Mouse (Mus musculus): ENCODE measurements around the gene Sobp. TPM values are rescaled to one million over a fixed set of nuclear protein-coding genes. Genes with fewer than 3 reads are reported as not detected.

The Sobp gene
- polyA plus RNA-seq (2015; fragmentation: Nextera tagmentation; extraction: Ambion mirVana): 8.3 and 10.2 TPM in 2 replicates

- Histone ChIP-seq H3K9ac (peak within 1 kb of the TSS; percentile 93), H3K36me3 (no peaks in the 10 kb centered on the region), H3K4me1 (replicated peaks) (peaks cover 48% of the 10 kb centered on the region), H3K4me2 (peak within 1 kb of the TSS; percentile 88), H3K9me3 (no peaks in the 10 kb centered on the region), H3K27me3 (peaks cover 14% of the 10 kb centered on the region), H3K27ac (replicated peaks) (peak within 1 kb of the TSS; percentile 97), H3K4me3 (peak within 1 kb of the TSS; percentile 88)
- peak; percentile 89 for ATAC-seq (ENCODE audit: low read depth)
- WGBS: under 1% methylated on average over 61 of the region's 91 CpGs
These were observed at the start of gene Sobp, which contains the start of gene 9030612E09Rik for GRCm38 (mm10) chr10:43174326-43175155. Gene Sobp, minus strand, starts transcription at chr10:43174530. Gene 9030612E09Rik, plus strand, starts transcription at chr10:43174704.

GRCm38 (mm10) chr10:43223391-43223790 lies 49.1 kb upstream of the Sobp start:
- H3K27ac ChIP-seq (replicated peaks): no peak overlapping the region
- H3K4me2 ChIP-seq: no peak overlapping the region
- no peak for ATAC-seq (ENCODE audit: low read depth)
- 92% methylated on average over 2 of the region's 2 CpGs for WGBS
- H3K9me3 ChIP-seq: no peaks in the 10 kb centered on the region
- peaks cover 13% of the 10 kb centered on the region for H3K4me1 ChIP-seq (replicated peaks)
- H3K9ac ChIP-seq: no peak overlapping the region
- H3K27me3 ChIP-seq: no peaks in the 10 kb centered on the region
- H3K36me3 ChIP-seq: no peaks in the 10 kb centered on the region
- no peak overlapping the region for H3K4me3 ChIP-seq

GRCm38 (mm10) chr10:43221659-43222058 lies 47.3 kb upstream of the Sobp start:
- Histone ChIP-seq H3K9ac (peak overlapping the region; percentile 98), H3K27ac (replicated peaks) (peak overlapping the region; percentile 95), H3K36me3 (no peaks in the 10 kb centered on the region), H3K9me3 (no peaks in the 10 kb centered on the region), H3K4me3 (peak overlapping the region; percentile 83), H3K27me3 (no peaks in the 10 kb centered on the region), H3K4me2 (peak overlapping the region; percentile 97), H3K4me1 (replicated peaks) (peaks cover 13% of the 10 kb centered on the region)
- peak; percentile 58 for ATAC-seq (ENCODE audit: low read depth)
- WGBS: under 1% methylated on average over 25 of the region's 25 CpGs

- H3K36me3 ChIP-seq: no peaks in the 10 kb centered on the region
- peaks cover 13% of the 10 kb centered on the region for H3K4me1 ChIP-seq (replicated peaks)
- H3K4me2 ChIP-seq: peak within 1 kb of the TSS; percentile 97
- peak; percentile 98 for ATAC-seq (ENCODE audit: low read depth)
- WGBS: under 1% methylated on average over 50 of the region's 50 CpGs
- peak within 1 kb of the TSS; percentile 98 for H3K9ac ChIP-seq
- H3K27me3 ChIP-seq: no peaks in the 10 kb centered on the region
- H3K27ac ChIP-seq (replicated peaks): peak within 1 kb of the TSS; percentile 95
- H3K4me3 ChIP-seq: peak within 1 kb of the TSS; percentile 83
- no peaks in the 10 kb centered on the region for H3K9me3 ChIP-seq
These were observed 46.7 kb upstream of the Sobp start, which contains the start of gene Pdss2 for GRCm38 (mm10) chr10:43220910-43221625. Gene Pdss2, plus strand, starts transcription at chr10:43221486.

- WGBS: 23% methylated on average over 7 of the region's 7 CpGs
- no peaks in the 10 kb centered on the region for H3K27me3 ChIP-seq
- ATAC-seq (ENCODE audit: low read depth): no peak
- H3K4me3 ChIP-seq: peak overlapping the region; percentile 83
- H3K9ac ChIP-seq: peak overlapping the region; percentile 98
- peaks cover 13% of the 10 kb centered on the region for H3K4me1 ChIP-seq (replicated peaks)
- H3K9me3 ChIP-seq: no peaks in the 10 kb centered on the region
- H3K4me2 ChIP-seq: peak overlapping the region; percentile 97
- H3K36me3 ChIP-seq: no peaks in the 10 kb centered on the region
- H3K27ac ChIP-seq (replicated peaks): peak overlapping the region; percentile 95
These were observed 46.1 kb upstream of the Sobp start for GRCm38 (mm10) chr10:43220479-43220878.

- ATAC-seq (ENCODE audit: low read depth): no peak
- Histone ChIP-seq H3K9me3 (no peaks in the 10 kb centered on the region), H3K27me3 (no peaks in the 10 kb centered on the region), H3K9ac (no peak overlapping the region), H3K4me3 (no peak overlapping the region), H3K4me2 (no peak overlapping the region), H3K4me1 (replicated peaks) (peaks cover 13% of the 10 kb centered on the region), H3K36me3 (no peaks in the 10 kb centered on the region), H3K27ac (replicated peaks) (no peak overlapping the region)
- 93% methylated on average over 13 of the region's 13 CpGs for WGBS
These were observed 43.1 kb upstream of the Sobp start for GRCm38 (mm10) chr10:43217361-43217900.

GRCm38 (mm10) chr10:43211866-43212265 lies 37.5 kb upstream of the Sobp start:
- Histone ChIP-seq H3K4me2 (no peak overlapping the region), H3K27ac (replicated peaks) (no peak overlapping the region), H3K9ac (no peak overlapping the region), H3K4me3 (no peak overlapping the region), H3K27me3 (no peaks in the 10 kb centered on the region), H3K36me3 (no peaks in the 10 kb centered on the region), H3K9me3 (peaks cover 7% of the 10 kb centered on the region; the same call in 1 of the 2 replicates), H3K4me1 (replicated peaks) (no peaks in the 10 kb centered on the region)
- 36% methylated on average over 6 of the region's 6 CpGs for WGBS
- no peak for ATAC-seq (ENCODE audit: low read depth)

- H3K27me3 ChIP-seq: no peaks in the 10 kb centered on the region
- H3K4me3 ChIP-seq: no peak overlapping the region
- H3K27ac ChIP-seq (replicated peaks): no peak overlapping the region
- ATAC-seq (ENCODE audit: low read depth): no peak
- no peaks in the 10 kb centered on the region for H3K4me1 ChIP-seq (replicated peaks)
- 82% methylated on average over 3 of the region's 3 CpGs for WGBS
- H3K4me2 ChIP-seq: no peak overlapping the region
- H3K9ac ChIP-seq: no peak overlapping the region
- no peaks in the 10 kb centered on the region for H3K9me3 ChIP-seq
- no peaks in the 10 kb centered on the region for H3K36me3 ChIP-seq
These were observed 29.5 kb upstream of the Sobp start for GRCm38 (mm10) chr10:43203865-43204264.

GRCm38 (mm10) chr10:43200206-43200605 lies 25.9 kb upstream of the Sobp start:
- no peaks in the 10 kb centered on the region for H3K4me1 ChIP-seq (replicated peaks)
- no peak overlapping the region for H3K27ac ChIP-seq (replicated peaks)
- 91% methylated on average over 2 of the region's 2 CpGs for WGBS
- ATAC-seq (ENCODE audit: low read depth): no peak
- no peak overlapping the region for H3K9ac ChIP-seq
- H3K36me3 ChIP-seq: no peaks in the 10 kb centered on the region
- no peaks in the 10 kb centered on the region for H3K9me3 ChIP-seq
- no peaks in the 10 kb centered on the region for H3K27me3 ChIP-seq
- H3K4me3 ChIP-seq: no peak overlapping the region
- H3K4me2 ChIP-seq: no peak overlapping the region

GRCm38 (mm10) chr10:43180313-43180912 lies 6.1 kb upstream of the Sobp start:
- peaks cover 25% of the 10 kb centered on the region for H3K4me1 ChIP-seq (replicated peaks)
- peaks cover 17% of the 10 kb centered on the region for H3K27me3 ChIP-seq
- peak overlapping the region; percentile 62 for H3K27ac ChIP-seq (replicated peaks)
- ATAC-seq (ENCODE audit: low read depth): peak; percentile 76
- WGBS: 24% methylated on average over 5 of the region's 5 CpGs
- no peaks in the 10 kb centered on the region for H3K36me3 ChIP-seq
- H3K4me2 ChIP-seq: no peak overlapping the region
- H3K9ac ChIP-seq: no peak overlapping the region
- H3K9me3 ChIP-seq: no peaks in the 10 kb centered on the region
- no peak overlapping the region for H3K4me3 ChIP-seq

- no peaks in the 10 kb centered on the region for H3K36me3 ChIP-seq
- peak overlapping the region; percentile 88 for H3K4me2 ChIP-seq
- ATAC-seq (ENCODE audit: low read depth): no peak; the same call in none of the 2 replicates
- no peaks in the 10 kb centered on the region for H3K9me3 ChIP-seq
- peak overlapping the region; percentile 93 for H3K9ac ChIP-seq
- peaks cover 14% of the 10 kb centered on the region for H3K27me3 ChIP-seq
- H3K4me3 ChIP-seq: peak overlapping the region; percentile 88
- under 1% methylated on average over 18 of the region's 18 CpGs for WGBS
- H3K27ac ChIP-seq (replicated peaks): peak overlapping the region; percentile 97
- H3K4me1 ChIP-seq (replicated peaks): peaks cover 48% of the 10 kb centered on the region
These were observed 849 bp upstream of the Sobp start for GRCm38 (mm10) chr10:43175156-43175601.

Measured in neural tube, embryonic 13.5 days (tissue).